Mouse (Mus musculus) urinary bladder, postnatal 10 days (tissue): ENCODE data around the gene Gm10663.

Experiments used
- DNase-seq: peaks from one replicate; pipeline ENCODE4 v3.0.0; 2022; ENCODE audit warnings: low spot score

Gene Gm10663

GRCm38 (mm10) chr8:65074733-65075132 is at the start of gene Gm10663:
Gene Gm10663, plus strand, starts transcription at chr8:65075033.
- DNase-seq = no peak

GRCm38 (mm10) chr8:65028959-65029686 is 45.7 kb upstream of the Gm10663 start:
- DNase-seq = no peak

DNA sequence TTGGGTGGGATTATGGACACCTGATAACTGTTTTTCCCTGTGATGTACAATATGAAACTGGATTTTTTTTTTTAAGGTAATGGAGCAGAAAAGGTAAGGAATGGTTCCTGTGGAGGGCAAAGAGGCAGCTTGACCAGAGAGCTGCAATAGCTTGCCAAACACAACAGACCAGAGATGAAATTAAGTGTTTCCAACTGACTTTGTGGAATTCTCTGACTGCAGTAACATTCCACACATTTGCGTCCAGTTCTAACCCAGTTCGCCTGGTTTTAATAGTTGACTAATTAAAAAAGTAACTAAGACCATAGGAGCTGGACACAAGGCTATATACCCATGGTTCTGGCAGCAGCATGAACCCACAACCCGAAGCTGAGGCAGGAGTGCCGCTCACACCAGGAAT is 45.1 kb upstream of the Gm10663 start:
- DNase-seq = no peak

- DNase-seq = no peak
Measured at GRCm38 (mm10) chr8:65030735-65031485, 43.9 kb upstream of the Gm10663 start.

DNA sequence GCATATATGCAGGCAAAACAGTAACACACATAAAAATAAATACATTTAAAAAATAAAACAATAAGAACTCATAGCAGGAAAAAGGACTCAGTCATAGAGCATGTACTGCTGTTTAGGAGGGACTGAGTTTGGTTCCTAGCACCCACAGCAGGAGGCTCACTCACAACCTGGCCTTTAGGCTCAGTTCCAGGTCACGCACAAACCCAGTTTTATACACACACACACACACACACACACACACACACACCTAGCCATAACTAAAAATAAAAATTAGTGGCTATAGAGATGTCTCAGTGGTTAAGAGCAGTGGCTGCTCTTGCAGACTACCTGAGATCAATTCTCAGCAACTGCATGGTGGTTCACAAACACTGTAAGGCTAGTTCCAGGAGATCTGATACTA is 42.7 kb upstream of the Gm10663 start:
- no peak for DNase-seq

GRCm38 (mm10) chr8:65033056-65033455 is 41.8 kb upstream of the Gm10663 start:
- DNase-seq = no peak

- no peak for DNase-seq
Measured at GRCm38 (mm10) chr8:65034136-65034535, 40.7 kb upstream of the Gm10663 start.

DNA sequence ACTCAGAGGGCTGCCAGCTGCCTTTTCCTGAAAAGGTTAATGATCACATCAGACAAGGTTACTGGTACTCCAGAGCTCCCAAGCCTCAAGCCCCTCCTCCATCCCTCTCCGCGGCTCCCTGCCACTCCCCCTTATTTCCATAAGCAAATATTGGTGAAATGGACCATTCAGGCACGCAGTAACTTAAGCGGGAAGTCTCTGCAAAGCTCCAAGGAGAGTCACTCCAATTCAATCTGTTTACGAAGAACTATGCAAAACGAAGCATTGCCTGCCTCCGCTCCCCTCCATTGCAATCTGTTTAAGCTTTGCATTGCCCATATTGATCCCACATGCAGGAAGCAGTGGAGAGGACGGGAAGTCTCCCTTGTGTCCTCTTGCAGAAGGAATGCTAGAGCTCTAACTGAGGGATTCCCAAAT is 37.7 kb upstream of the Gm10663 start, which contains the start of gene Apela:
Gene Apela (minus strand): TSS at position 220 of the 417 bp plus-strand sequence.
- DNase-seq = no peak

GRCm38 (mm10) chr8:65046565-65046964 is 28.3 kb upstream of the Gm10663 start:
- DNase-seq = no peak

- DNase-seq = no peak
Measured at GRCm38 (mm10) chr8:65047193-65047592, 27.6 kb upstream of the Gm10663 start.

GRCm38 (mm10) chr8:65047801-65048200 is 27.0 kb upstream of the Gm10663 start:
- DNase-seq = no peak

- no peak for DNase-seq
Measured at GRCm38 (mm10) chr8:65053554-65053953, 21.3 kb upstream of the Gm10663 start.

GRCm38 (mm10) chr8:65053968-65054367 is 20.9 kb upstream of the Gm10663 start:
- no peak for DNase-seq

DNA sequence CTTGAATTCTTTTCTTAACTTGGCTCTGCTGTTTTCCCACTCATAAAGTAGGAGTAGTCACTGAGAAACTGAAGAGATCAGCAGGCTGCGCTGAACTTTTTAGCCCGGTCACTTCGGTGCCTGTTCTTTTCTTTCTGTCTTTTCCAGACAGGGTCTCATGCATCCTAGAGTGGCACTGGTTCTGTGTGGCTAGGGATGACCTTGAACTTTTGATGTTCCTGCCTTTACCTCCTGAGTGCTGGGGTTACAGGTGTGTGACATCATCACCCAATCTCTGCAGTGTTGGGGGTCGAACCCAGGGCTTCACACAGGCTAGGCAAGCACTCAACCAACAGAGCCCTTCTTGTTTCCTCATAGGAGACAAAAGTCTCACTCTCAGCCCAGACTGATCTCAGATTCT is 18.1 kb upstream of the Gm10663 start:
- DNase-seq = no peak

GRCm38 (mm10) chr8:65062195-65062594 is 12.6 kb upstream of the Gm10663 start:
- no peak for DNase-seq

- no peak for DNase-seq
Measured at GRCm38 (mm10) chr8:65064071-65064470, 10.8 kb upstream of the Gm10663 start.

DNA sequence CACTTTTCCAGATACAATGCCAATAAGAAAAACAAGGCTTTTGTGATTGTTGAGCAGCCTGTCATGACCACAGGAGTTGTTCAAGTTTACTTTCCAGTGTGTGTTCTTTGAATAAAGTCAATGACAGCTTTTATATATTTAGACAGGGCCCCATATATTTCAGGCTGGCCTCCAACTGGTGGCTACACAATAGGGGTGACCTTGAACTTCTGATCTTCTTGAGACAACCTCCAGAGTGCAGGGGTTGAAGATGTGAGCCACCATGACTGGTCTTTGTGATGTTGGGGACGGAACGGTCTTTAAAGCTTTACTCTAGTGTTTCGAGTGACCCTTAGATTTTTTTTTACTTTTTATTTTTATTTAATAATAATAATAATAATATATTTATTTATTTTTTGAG is 9.2 kb upstream of the Gm10663 start:
- DNase-seq = no peak

GRCm38 (mm10) chr8:65067031-65067430 is 7.8 kb upstream of the Gm10663 start:
- no peak for DNase-seq

DNA sequence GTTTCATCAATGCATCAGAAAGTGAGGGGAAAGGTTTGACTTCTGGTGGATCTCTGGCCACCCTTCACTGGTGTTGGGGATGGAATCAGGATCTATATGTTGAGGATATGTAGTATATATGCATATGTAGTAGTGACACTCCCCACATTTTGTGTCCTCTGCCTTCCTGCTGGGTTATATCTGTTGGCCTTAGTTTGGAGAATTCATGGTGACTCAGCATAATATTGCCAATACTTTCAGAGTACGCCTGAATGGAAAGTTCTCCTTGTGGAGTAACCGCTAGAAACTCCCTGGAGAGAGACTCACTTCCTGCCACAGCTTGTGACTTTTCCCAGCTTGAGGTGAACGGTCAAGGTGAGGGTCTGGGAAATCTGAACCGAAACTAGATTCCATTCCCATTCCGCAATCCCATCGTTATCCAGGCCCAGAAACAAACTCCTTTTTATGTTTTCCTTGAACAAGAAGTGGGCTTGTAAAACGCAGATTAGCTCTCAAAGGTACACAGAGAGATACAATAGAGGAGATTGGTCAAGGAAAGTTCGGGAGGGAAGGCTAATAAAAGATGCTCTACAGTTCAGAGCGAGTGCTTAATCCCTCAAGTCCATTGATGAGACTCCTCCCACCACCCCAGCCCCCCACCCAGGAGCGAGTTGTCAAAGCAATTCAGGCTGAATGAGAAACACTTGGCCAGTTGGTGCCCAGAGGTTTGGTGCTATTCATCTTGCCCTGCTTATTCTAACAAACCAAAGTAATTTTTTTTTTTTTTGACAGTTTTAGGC is 7.0 kb upstream of the Gm10663 start:
- no peak for DNase-seq

DNA sequence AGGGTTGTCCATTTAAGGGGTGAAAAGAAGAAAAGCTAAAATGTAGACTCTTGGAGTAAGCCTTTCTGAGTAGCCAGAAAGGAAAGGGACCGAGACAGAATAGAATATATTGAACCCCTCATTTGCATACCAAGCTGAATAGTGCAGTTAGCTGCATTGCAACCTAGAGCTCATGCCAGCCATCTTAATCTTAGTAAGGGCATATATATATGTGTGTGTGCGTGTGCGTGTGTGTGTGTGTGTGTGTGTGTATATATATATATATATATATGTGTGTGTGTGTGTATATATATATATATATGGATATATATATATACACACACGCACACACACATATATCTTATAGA is 6.4 kb upstream of the Gm10663 start:
- no peak for DNase-seq

DNA sequence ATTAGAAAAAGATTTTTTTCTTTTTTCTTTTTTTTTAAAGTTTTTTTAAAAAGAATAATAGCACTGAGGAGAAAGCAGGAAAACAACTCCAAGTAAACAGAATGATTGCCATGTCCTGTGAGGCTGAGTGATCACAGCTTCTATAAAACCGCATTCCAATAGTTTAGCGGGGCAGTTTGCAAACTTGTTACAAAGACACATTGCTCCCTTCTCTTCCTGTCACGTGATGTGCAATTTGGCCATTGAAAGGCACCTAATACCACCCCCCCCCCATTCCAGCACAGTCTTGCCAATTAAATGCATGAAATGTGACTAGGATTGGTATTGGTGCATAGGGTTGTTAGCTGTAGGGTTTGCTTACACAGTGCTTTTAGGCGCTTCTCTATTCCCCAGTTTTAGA is 3.8 kb upstream of the Gm10663 start:
- no peak for DNase-seq

GRCm38 (mm10) chr8:65080731-65081130 is 5.9 kb downstream of the Gm10663 start:
- no peak for DNase-seq

DNA sequence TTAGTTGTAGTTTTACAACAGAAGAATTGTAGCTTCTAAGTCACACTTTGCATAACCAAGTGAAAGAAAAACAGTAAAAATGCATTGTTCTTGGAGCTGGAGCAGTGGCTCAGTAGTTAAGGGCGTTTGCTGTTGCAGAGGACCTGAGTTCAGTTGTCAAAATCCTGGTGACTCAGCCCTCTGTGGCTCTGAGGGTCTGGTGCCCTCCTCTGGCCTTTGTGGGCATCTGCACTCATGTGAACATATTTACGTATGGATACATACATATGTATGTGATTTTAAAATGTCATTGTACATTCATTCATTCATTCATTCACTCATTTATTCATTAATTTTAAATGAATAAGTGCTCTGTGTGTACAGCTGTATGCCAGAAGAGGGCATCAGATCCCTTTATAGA is 10.8 kb downstream of the Gm10663 start:
- DNase-seq = no peak
